Mouse (Mus musculus): ENCODE measurements around the gene Diras1.

GRCm38 (mm10) chr10:81028219-81028618 lies 2.8 kb upstream of the Diras1 start:
- no peak for TF ChIP-seq CTCF (IDR thresholded peaks at IDR 0.05; ENCODE audit: low read depth)
- no peak for TF ChIP-seq EP300 (optimal IDR thresholded peaks at IDR 0.05)
